Comparison of ENCODE assay signal across 7 mouse cellular contexts in genomic region chr8:71908309-71909261, GRCm38 (mm10). TPM values are rescaled to one million over a fixed set of nuclear protein-coding genes. Genes with fewer than 3 reads are reported as not detected.
DNase-seq lines count a peak whose midpoint lies in the region; ATAC-seq and TF ChIP-seq lines count a peak whose summit lies in the region.

Zfp882 (plus strand) TSS chr8:71908608.
Zfp617 (plus strand) TSS chr8:71908635.

- H3K4me1 ChIP-seq in intestine, embryonic 16.5 days (ENCODE audit: control insufficient read depth, insufficient read depth, low read length) = no peaks in the 10 kb centered on the region
- no peaks in the 10 kb centered on the region for H3K4me1 ChIP-seq in midbrain, embryonic 11.5 days (ENCODE audit: control insufficient read depth, insufficient read depth, low read length)
- no peaks in the 10 kb centered on the region; the same call in 1 of the 2 replicates for H3K4me1 ChIP-seq in small intestine, adult 2 months (ENCODE audit: control insufficient read depth, insufficient read depth, insufficient read length, low read length)

- peak; percentile 98 for ATAC-seq in intestine, embryonic 16.5 days
- peak; percentile 96 for ATAC-seq in midbrain, embryonic 11.5 days (ENCODE audit: low FRiP score)

- H3K4me2 ChIP-seq in intestine, embryonic 16.5 days (ENCODE audit: low read depth, low read length) = peak within 1 kb of the TSS; percentile 51
- H3K4me2 ChIP-seq in midbrain, embryonic 11.5 days = peak within 1 kb of the TSS; percentile 42

- intact Hi-C loops in left cerebral cortex, postnatal 36 days (cut with DNase I) = loop anchor here (1.0 kb wide), 1 partner anchor 15 kb away; no protein-coding TSS in a partner anchor

- peak; percentile 85 for DNase-seq in adrenal gland, adult 8-10 months
- DNase-seq in embryo, embryonic 9.5 days (ENCODE audit: extremely low spot score) = peak; percentile 89
- DNase-seq in gastrocnemius, postnatal 4 days (ENCODE audit: low spot score in 2 of 2) = peak; percentile 63 to 87
- peak; percentile 89 to 91 for DNase-seq in left cerebral cortex, postnatal 36 days (ENCODE audit: low spot score in 2 of 2)
- DNase-seq in midbrain, embryonic 11.5 days (ENCODE audit: low spot score, missing footprints) = peak; percentile 99

- TF ChIP-seq CTCF in small intestine, adult 2 months (IDR thresholded peaks at IDR 0.05; ENCODE audit: extremely low read depth, insufficient read length, insufficient replicate concordance, low read depth, low read length) = peak; percentile 62

- peak; percentile 5; the same call in 1 of the 2 replicates for TF ChIP-seq POLR2A in small intestine, adult 2 months (IDR thresholded peaks at IDR 0.05; ENCODE audit: low read depth, low read length)

- H3K9ac ChIP-seq in intestine, embryonic 16.5 days (ENCODE audit: low read depth, low read length) = peak within 1 kb of the TSS; percentile 96
- peak within 1 kb of the TSS; percentile 92 for H3K9ac ChIP-seq in midbrain, embryonic 11.5 days (ENCODE audit: low read length)

- 6% methylated on average over 47 of the region's 47 CpGs for WGBS in intestine, embryonic 16.5 days
- 5% methylated on average over 47 of the region's 47 CpGs for WGBS in midbrain, embryonic 11.5 days
- WGBS in small intestine, adult 2 months = 5% methylated on average over 47 of the region's 47 CpGs

- peak within 1 kb of the TSS; percentile 71 for H3K4me3 ChIP-seq in intestine, embryonic 16.5 days (ENCODE audit: low read length)
- H3K4me3 ChIP-seq in midbrain, embryonic 11.5 days (ENCODE audit: low read depth, low read length) = peak within 1 kb of the TSS; percentile 59
- H3K4me3 ChIP-seq in small intestine, adult 2 months (ENCODE audit: low read depth, low read length) = peak within 1 kb of the TSS; percentile 91

- H3K27me3 ChIP-seq in intestine, embryonic 16.5 days (replicated peaks; ENCODE audit: control insufficient read depth, insufficient read depth, low read length) = no peaks in the 10 kb centered on the region
- no peaks in the 10 kb centered on the region for H3K27me3 ChIP-seq in midbrain, embryonic 11.5 days (ENCODE audit: control insufficient read depth, insufficient read depth, low read length)
- no peaks in the 10 kb centered on the region for H3K27me3 ChIP-seq in small intestine, adult 2 months (ENCODE audit: control insufficient read depth, insufficient read depth, low read length)

- no peaks in the 10 kb centered on the region for H3K36me3 ChIP-seq in intestine, embryonic 16.5 days (ENCODE audit: control insufficient read depth, insufficient read depth, low read length)
- peaks cover under 1% of the 10 kb centered on the region; the same call in 1 of the 2 replicates for H3K36me3 ChIP-seq in midbrain, embryonic 11.5 days (ENCODE audit: control insufficient read depth, insufficient read depth, low read length)
- H3K36me3 ChIP-seq in small intestine, adult 2 months (ENCODE audit: control insufficient read depth, insufficient read depth, low read length) = 0 out of 2 replicates have a peak, but pooled peaks cover 1% of the 10 kb centered on the region

- H3K9me3 ChIP-seq in intestine, embryonic 16.5 days (ENCODE audit: control insufficient read depth, low read length) = no peaks in the 10 kb centered on the region
- no peaks in the 10 kb centered on the region for H3K9me3 ChIP-seq in midbrain, embryonic 11.5 days (ENCODE audit: control insufficient read depth, low read length)

- H3K27ac ChIP-seq in intestine, embryonic 16.5 days (ENCODE audit: low read length) = peak within 1 kb of the TSS; percentile 96
- peak within 1 kb of the TSS; percentile 97 for H3K27ac ChIP-seq in midbrain, embryonic 11.5 days (ENCODE audit: low read depth, low read length)
- H3K27ac ChIP-seq in small intestine, adult 2 months (ENCODE audit: insufficient read depth, low read depth, low read length) = peak within 1 kb of the TSS; percentile 92

RNA-seq across cellular contexts. Expression of gene Zfp882, which starts in this region (rescaled TPM):
- 1 to 10 TPM; 5.6 to 8.4 (median 7.4) TPM for total RNA-seq in adrenal gland, adult 8-10 months (2022)
- 1 to 10 TPM; 3.8 to 4.6 TPM for total RNA-seq in gastrocnemius, postnatal 4 days (2021)
- 3.0 and 3.8 TPM in 2 replicates for polyA plus RNA-seq in intestine, embryonic 16.5 days (2015; fragmentation: Nextera tagmentation; extraction: Ambion mirVana)
- total RNA-seq in left cerebral cortex, postnatal 36 days (2021) = 10 to 100 TPM; 10.5 to 11.9 TPM
- 7.2 and 9.2 TPM in 2 replicates for polyA plus RNA-seq in midbrain, embryonic 11.5 days (2014; fragmentation: Nextera tagmentation; extraction: Ambion mirVana)
- 0.08 TPM in 1 of 2 replicates, not detected in the other for polyA plus RNA-seq in small intestine, adult 2 months (2012; rRNA removed)

RNA-seq across cellular contexts. Expression of gene Zfp617, which starts in this region (rescaled TPM):
- 10 to 100 TPM; 24.9 to 36.5 (median 32.0) TPM for total RNA-seq in adrenal gland, adult 8-10 months (2022)
- total RNA-seq in gastrocnemius, postnatal 4 days (2021) = 10 to 100 TPM; 19.0 to 22.6 TPM
- 18.5 and 21.6 TPM in 2 replicates for polyA plus RNA-seq in intestine, embryonic 16.5 days (2015; fragmentation: Nextera tagmentation; extraction: Ambion mirVana)
- total RNA-seq in left cerebral cortex, postnatal 36 days (2021) = 10 to 100 TPM; 27.5 to 29.3 TPM
- 39.7 and 44.2 TPM in 2 replicates for polyA plus RNA-seq in midbrain, embryonic 11.5 days (2014; fragmentation: Nextera tagmentation; extraction: Ambion mirVana)
- polyA plus RNA-seq in small intestine, adult 2 months (2012; rRNA removed) = 0.76 and 0.94 TPM in 2 replicates

Comparison
In these comparisons a context has a peak if more than half of its experiments do, and no peak if none do; other contexts are left out.
1. Peak in every context shown above with its lines: DNase-seq, ATAC-seq, H3K4me3 ChIP-seq and H3K27ac ChIP-seq.
2. RNA of gene Zfp617 (polyA plus RNA-seq): 39.7 to 44.2 TPM in midbrain, embryonic 11.5 days and 18.5 to 21.6 TPM in intestine, embryonic 16.5 days; 0.76 to 0.94 TPM in small intestine, adult 2 months; every median in the first group is over 10 times any median in the second.